Mouse (Mus musculus) monocyte, adult 2 months (primary cell): Measurements from ENCODE around the gene Carnmt1.
A peak's percentile ranks its signal among the peaks of the same experiment; 100 is the strongest.

Source experiments
- DNase-seq, 2 experiments: peaks; one replicate each; pipeline ENCODE4 v3.0.0; 2022; ENCODE audit warnings: low spot score in 2 of 2, low read depth in 1 of 2

The Carnmt1 gene

DNA sequence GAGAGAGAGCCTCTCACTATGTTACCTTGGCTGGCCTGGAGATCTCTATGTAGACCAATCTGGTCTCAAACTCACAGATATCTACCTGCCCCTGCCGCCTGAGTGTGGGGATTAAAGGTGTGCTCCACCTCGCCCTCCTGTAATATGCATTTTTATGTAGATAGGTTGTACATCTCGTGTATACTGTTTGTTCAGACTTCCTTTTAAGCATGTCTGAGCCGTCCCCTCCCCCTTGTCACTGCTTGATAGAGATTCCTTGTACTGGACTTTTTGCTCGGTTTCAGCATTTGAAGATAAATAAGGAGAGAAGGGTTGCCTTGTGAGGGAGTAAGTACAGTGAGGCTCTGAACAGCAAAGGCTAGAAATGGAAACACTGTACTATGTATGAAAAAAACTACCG, 17.5 kb upstream of the Carnmt1 start:
- no peak for DNase-seq

DNA sequence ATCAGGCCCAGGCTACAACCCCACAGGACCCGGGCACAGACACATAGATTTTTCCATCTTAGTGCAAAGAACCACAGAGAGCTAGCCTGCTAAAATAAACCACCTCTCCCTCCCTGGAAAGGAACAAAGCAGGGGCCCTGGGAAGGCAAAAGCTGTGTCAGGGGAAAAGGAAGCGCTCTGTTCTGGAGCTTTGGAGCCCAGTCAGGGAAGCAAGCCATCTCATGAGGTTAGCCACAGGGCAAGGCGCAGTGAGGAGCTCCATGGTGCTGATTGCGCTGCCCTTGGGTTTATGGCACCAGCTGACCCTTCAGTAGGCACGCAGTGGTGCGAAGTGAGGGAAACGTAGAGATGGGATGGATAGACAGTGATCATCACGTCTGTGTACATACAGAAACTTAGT, 16.2 kb upstream of the Carnmt1 start:
- DNase-seq = no peak

DNA sequence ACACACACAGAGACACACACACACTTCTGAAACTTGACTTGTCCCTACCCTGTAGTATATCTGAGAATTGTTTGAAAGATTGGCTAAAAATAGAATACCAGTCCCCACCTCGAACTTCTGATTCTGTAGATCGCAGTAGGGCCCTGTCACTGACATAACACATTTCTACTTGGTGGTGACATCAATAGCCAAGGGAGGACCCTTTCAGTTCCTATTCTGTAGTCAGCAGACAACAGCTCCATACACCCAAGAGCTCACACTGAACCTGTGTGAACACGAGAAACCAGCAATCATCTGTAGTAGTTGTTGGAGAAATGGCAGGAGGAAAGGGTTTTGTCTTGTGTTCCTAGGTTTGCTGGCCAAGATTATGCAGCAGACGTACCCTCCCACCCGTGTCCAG, 15.6 kb upstream of the Carnmt1 start:
- DNase-seq = no peak

DNA sequence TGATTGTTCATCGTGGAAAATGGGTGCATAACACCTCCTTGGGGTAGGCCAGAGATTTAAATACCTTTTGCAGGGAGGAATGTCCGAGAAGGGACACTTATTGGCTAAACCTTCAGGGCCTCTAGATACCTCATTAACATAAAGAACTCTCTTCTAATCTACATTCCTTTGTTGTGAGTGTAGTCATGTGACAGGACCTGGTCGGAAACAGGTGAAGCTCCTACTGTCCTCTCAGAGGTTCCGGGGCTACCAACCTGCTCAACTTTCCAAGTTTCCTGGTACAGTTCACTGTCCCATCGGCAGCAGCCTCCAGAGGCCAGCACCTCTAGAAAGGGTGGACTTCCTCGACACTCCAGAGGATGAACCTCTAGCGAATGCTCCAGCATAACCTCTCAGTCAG, 14.6 kb upstream of the Carnmt1 start:
- DNase-seq = no peak

DNA sequence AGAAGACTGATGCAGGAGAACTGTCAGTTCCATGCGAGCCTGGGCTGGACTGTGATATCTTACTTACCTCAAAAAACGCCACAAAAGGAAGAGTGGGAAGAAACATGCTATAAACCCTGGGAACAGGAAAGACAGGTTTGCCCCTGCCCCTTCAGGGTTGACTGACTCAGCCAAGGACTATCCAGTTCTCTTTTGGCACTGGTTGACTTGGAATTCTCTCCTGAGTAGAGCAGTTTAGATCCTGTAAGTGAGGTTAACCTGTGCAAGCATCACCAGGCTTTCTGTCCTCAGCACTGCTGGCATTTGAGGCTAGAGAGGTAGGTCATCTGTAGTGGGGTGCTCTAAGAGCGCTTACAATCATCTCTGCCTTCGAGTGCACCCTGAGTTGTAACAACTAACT, 12.1 kb upstream of the Carnmt1 start:
- DNase-seq = no peak

DNA sequence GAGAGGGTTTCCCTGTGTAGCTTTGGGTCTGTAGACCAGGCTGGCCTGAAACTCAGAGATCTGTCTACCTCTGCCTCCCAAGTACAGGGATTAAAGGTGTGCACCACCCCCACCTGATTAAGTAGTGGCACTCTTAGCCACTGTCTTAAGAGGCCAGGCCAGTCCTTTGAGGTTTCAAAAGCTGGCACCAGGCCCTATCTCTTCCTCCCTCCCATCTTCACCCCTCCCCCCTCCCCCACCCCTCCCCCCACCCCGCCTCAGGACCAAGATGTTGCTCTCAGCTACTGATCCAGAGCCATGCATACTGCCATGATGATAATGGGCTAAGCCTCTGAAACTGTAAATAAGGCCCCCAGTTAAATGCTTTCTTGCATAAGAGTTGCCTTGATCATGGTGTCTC, 11.2 kb upstream of the Carnmt1 start:
- DNase-seq = no peak

DNA sequence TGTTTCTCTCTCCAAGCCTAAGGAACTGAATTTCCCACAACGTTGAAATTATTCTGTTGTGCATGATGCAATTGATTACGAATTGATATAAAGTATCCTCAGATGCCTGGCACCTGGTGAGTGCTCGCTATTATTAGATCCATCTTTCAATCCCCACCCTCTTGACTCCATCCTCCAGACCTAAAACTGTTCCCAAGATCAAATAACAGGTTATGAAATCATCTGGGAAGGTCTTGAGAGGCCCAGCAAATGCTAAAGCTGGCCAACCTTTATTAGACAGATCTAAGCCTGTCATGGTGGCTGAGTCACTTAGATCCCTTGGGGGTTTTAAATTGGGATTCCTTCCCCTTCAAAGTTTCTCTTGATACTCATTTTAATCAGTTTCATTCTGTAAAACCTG, 10.1 kb upstream of the Carnmt1 start:
- no peak for DNase-seq

DNA sequence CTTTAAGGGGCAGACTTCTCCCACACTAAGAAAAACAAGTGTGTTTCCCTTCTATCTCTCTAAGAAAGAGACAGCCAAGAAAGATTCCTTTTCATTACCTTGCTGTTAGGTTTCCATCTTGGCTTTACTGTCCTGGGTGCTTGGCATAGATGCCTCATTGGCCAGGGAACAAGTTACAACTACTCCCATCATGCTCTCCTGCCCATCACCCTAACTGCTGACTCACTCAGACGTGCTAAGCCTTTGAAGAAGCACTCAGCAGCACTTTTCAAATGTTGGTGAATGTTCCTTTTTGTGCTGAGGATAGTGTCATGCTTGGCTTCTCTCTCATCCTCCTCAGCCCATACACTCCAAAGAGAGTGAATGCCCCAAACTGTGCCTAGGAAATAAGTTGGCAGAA, 8.9 kb upstream of the Carnmt1 start:
- no peak for DNase-seq

DNA sequence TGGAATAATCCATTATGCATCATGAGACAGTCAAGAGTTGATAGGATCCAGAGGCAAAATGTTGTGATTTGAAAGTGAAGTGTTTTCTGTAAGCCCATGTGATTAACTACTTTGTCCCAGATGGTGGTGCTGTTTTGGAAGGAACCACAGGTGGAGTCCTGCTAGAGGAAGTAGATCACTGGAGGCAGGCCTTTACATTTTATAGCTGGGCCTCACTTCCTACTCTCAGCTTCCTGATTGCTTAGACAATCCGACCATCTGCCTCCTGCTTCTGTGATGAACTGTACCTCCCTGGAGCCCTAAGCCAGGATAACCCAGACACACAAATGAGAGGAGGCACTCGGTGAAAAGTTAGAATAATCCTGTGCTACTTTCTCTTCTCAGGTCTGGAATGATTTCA, 6.7 kb upstream of the Carnmt1 start:
- DNase-seq = no peak

DNA sequence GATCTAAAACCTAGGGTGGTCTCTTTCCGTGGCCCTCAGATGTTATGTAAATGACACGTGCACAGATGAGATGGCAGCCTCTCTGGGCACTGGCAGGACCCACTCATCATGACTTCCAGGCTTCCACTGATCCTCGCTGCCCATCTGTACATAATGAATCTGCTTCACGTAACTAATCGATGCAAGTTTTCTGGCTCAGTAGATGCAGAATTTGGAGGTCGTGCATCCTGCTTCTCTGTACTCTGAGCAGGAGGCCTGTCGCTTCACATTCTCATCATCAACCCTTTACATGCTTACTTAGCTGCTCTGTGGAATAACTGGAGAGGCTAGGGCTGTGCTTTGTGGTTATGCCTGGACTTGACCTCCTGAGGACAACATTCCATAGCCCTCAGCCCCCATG, 3.6 kb upstream of the Carnmt1 start:
- no peak for DNase-seq

DNA sequence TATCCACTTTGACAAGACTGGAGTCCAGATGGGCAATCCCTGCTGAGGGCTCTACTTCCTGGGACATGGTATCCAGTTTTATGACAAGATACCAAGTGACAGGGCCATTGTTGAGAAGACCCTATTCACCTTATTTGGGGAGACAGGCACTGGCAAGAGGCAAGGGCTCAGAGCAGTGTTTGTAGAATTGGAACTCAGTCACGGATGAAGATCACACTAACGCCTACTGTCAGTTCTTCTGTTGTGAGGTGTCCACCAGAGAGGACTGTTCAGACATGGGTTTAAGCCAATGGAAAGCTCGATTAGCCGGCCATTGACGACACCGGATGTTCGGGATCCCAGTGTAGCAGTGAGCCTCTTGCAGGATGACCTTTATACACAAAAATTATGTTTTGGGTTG, 1.0 kb upstream of the Carnmt1 start:
- no peak for DNase-seq

DNA sequence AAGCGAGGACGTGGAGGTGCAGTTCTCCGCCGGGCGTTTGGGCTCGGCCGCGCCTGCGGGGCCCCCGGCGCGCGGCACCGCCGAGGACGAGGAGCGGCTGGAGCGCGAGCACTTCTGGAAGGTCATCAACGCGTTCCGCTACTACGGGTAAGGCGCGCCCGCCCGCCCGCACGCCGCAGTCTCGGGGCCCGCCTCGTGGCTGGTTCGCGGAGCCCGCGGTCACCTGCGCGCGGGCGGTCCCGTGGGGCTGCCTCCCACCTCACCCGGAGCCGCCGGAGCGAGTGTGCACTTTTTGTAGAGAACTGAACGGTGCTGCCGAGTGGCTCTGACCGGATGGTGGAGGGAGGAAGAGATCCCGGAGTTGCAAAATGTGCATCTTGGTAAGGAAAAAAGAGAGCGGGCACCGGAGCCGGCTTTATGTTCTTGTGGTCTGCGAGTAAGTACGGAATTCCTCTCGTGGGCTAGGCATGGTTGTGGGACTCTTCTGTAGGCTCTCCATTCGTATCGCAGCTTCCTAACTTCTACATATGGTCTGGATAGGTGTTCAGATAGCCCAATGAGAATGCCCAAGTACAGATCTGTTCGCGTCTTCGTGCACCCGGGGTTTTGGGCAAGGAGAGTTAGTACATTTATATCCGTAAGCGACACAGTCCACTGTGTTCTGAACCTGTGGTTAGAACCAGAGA, 635 bp downstream of the Carnmt1 start:
- peak in 1 of 2 experiments; percentile 15 for DNase-seq

DNA sequence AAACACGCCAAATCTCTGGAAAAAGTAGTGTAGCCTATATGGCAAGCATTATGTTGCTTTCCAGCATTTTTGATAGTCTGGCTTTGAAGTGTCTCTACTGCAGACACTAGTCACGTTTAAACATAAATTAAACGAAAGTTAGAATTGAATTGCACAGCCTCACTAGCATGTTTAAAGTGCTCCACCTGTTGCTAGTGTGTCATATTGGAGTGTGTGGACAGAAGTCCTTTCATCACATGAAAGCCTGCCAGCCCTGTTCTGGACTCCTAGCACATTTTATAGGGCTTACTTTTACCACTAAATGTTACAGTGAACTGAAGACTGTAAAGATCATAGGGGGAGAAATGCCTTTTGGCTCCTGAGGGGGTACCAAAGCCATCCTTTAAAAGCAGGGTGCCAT, 1.9 kb downstream of the Carnmt1 start:
- DNase-seq = no peak

DNA sequence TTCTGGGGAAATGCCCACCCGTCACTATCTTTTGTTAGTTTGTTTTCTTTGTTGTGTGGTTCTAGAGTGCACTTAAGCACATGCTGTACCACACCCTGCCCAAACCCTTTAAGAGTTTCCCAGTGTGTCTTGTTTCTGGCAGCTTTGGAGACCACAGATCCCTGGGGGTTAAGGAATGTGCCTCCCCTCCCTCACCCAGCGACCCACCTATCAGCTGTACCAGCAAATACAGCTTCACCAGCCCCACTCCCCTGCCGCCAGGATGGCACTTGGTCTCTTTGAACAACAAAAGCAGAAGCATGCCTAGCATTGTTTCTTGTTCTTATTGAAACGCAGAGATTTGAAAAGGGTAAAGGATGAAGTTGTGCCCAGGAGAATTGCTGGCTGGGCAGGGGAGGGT, 2.6 kb downstream of the Carnmt1 start:
- DNase-seq = no peak

DNA sequence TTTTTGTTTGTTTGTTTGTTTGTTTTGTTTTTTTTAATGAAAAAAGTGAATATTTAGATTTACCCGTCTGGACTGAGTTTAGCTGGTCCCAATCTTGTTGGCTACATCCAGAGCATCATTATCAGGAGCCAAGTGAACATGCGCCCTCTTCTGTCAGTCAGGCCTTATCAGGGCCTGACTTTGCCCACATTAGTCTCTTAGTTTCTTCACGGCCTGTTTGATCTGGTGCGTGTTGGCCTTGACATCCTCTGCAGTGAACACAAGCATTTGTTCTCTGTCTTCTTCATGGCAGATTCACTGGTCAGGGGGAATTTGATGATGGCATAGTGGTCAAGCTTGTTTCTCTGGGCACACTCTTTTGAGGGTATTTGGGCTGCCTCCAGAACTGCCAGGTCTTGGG, 11.6 kb downstream of the Carnmt1 start:
- DNase-seq = no peak

DNA sequence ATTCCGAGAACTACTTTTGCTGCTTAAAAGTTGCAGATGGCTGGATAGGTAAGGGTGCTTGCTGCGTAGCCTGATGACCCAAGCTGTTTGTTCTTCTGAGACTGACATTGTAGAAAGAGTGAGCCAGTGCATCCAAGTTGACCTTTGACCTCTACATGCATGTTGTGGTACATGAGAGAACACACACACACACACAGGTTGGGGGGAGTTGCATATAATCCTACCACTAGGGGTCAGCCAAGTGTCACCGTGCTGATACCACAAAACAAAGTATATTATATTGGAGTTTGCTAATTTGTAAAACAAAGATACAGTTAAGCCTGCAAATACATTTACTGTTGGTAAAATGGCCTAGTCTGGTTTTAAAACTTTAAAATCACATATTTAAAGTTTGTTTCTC, 17.0 kb downstream of the Carnmt1 start:
- DNase-seq = peak in 1 of 2 experiments; percentile 10

DNA sequence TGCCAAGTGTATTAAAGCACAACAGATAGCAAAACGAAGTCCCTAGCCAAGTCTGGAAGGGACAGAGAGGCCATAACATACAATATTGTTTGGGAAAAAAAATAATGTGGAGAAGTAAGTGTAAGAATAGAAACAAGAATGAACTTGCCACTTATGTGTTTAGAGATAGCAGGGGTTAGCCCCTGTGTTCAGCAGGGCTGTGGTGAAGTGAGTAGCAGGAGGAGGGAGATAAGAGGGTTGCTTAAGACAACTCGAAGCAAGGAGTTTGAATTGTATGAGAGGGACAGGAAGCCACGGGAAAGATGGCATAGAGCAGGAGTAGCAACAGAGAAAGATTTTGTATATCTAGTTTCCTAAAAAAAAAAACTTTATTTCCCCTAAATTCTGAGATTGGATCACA, 21.6 kb downstream of the Carnmt1 start:
- DNase-seq = no peak

DNA sequence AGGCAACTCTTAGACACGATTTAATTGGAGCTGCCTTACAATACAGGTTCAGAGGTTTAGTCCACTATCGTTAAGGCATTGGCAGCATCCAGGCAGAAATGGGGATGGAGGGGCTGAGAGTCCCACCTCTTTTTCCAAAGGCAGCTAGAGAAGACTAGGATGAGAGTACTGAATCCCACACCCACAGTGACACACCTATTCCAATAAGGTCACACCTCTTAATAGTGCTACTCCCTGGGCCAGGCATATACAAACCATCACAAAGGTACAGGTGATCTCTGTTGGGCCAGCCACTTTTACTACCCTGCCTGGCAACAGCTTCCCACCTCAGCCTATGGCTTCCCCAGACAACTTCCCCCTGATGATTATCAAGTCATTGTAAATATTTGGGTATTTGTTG, 22.2 kb downstream of the Carnmt1 start:
- DNase-seq = no peak

DNA sequence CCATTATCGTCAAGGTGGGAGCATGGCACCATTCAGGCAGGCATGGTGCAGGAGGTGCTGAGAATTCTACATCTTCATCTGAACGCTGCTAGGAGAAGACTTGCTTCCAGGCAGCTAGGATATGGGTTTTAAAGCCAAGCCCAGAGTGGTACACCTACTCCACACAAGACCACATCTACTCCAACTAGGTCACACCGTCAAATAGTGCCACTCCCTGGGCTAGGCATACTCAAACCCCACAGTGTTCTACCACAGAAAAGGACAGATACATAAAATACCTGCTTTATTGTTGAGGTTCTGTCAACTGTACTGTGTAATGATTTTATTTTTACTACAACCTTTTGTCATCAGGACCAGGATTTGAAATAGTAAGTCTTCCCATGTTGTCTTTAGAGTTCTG, 24.6 kb downstream of the Carnmt1 start:
- no peak for DNase-seq

DNA sequence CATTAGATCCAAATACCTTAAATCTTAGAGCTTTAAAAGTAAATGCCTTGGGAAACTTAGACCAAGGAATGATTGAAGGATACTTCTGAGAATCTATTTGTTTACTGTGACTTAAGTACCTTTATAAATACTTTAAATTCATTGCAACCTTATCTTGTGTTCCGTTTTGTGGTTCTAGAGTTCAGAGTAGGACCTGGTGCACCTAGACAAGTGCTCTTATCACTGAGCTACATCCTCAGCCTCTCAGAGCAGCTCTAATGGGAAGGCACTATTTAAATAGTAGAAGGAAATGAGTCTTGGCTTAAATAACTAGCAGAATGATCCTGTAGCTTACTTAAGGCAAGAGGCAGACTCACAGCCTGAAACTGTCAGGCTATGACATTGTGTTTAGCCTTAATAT, 25.0 kb downstream of the Carnmt1 start:
- DNase-seq = no peak

DNA sequence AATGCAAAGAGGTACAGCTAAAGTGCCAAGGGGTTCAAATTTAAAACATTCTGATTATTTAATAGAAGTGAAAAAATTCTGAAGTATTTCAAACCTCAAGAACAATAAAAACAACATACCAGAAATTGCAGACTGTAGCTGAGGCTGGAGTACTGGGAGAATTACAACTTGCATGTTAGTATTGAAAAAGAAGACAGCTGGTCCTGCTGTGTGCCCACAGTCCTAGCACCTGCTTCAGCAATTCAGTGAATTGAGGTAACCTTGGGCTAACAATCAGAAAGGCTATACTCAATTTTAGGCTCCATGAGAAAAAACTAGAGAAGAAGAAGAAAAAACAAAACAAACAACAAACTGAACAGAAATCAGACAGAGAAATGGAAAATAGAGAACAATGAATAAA, 37.5 kb downstream of the Carnmt1 start:
- DNase-seq = no peak

DNA sequence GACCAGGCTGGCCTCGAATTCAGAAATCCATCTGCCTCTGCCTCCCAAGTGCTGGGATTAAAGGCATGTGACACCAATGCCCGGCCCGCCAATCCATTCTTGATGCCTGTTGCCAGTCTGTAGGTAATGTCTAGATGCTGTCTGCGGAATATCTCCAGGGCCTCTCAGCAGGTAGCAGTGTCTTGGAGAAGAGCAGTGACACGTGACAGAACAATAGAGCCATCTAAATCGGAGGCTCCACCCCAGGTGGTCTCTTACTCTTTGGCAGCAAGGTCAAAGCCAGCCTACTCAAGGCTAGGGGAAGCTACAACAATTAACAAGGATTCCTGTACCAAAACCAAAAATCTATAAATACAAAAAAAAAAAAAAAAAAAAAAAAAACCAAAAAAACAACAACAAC, 40.3 kb downstream of the Carnmt1 start:
- no peak for DNase-seq

DNA sequence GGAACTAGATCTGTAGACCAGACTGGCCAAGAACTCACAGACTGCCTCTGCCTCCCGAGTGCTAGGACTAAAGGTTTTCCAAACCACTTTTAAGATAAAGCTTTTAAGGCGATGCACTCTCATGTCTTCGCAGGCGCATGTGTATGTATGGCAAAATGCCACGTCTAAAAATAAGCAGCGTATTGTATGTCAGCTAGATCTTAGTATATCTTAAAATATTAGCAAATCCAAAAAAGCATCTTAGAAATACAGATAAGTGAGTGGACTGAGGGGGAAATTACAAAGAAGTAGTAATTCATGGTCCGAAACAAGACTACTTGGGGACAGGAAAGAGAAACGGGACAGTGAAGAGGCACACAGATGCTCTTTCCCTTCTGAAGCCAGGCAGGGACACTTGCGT, 41.0 kb downstream of the Carnmt1 start:
- no peak for DNase-seq
